Mouse (Mus musculus) liver, postnatal 0 days (tissue): Measurements from ENCODE around the gene Ndufv1.

Experiments used
- CTCF ChIP-seq: sonication (generic); IDR thresholded peaks from 2 replicates; pipeline ENCODE4 v1.5.1; 2016; ENCODE audit warnings: antibody characterized with exemption, low read depth
- EP300 ChIP-seq: IDR thresholded peaks from 2 replicates; pipeline ENCODE4 v1.6.1; 2016; ENCODE audit warnings: antibody characterized with exemption, low read depth, mild to moderate bottlenecking

- peak; percentile 71 for TF ChIP-seq CTCF
- peak; percentile 83 for TF ChIP-seq EP300
Observed at GRCm38 (mm10) chr19:4045966-4046865, 33.6 kb upstream of the Ndufv1 start, which contains the start of gene Gstp2.
